Mouse (Mus musculus) erythroblast, embryonic 14.5 days (primary cell): ENCODE measurements around the gene Usp35.

Experiments
- GATA1 ChIP-seq: IDR thresholded peaks from 2 replicates; pipeline ENCODE4 v1.6.1; 2012; ENCODE audit warnings: low read length, inconsistent platforms, mixed read lengths
- TAL1 ChIP-seq: IDR thresholded peaks from 3 replicates; pipeline ENCODE4 v1.6.1; 2012; ENCODE audit warnings: low read length, inconsistent platforms, mixed read lengths

DNA sequence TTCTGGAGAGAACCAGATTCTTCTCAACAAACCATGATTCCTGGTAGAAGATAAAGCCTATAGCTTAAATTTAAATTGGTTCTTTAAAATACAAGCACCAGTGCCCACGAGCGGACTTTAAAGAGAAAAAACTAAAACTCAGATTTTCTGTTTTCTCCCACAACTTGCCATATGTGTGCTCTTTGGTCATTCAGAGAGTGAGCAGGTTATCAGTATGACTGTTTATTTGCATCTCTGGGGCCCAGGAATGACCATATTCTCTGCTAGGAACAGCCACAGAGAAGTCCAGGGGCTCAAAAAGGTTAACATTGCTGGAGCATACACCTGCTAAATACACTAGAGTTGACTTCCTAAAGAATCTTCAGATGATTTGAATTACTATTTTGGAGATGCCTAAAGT lies 33.5 kb downstream of the Usp35 start:
- TF ChIP-seq GATA1: no peak
- no peak for TF ChIP-seq TAL1
